Mouse (Mus musculus) embryonic facial prominence, embryonic 14.5 days (tissue): ENCODE measurements around the gene Gm4553. TPM values are rescaled to one million over a fixed set of nuclear protein-coding genes. Genes with fewer than 3 reads are reported as not detected.
A peak's percentile ranks its signal among the peaks of the same experiment; 100 is the strongest.
"Not testable (repeated sequence)": the region's sequence is repeated elsewhere in the genome, so short reads cannot be mapped to it uniquely, and the experiment has no call there.

ENCODE experiments used
- ATAC-seq: fragments of 200-750 bp; cut with Nextera tagmentation; 2 replicates; pipeline ENCODE4 v1.8.0; 2017; ENCODE audit warnings: low read depth, moderate number of reproducible peaks, moderate TSS enrichment
- DNase-seq: peaks from one replicate; pipeline ENCODE4 v3.0.0-alpha.2; 2015; ENCODE audit warnings: low spot score
- H3K27ac ChIP-seq: fragments of 300-500 bp; sonication (generic); replicated peaks from 2 replicates; pipeline ENCODE4 v1.5.1; 2014; ENCODE audit warnings: low read depth, mild to moderate bottlenecking, low read length, moderate library complexity
- H3K27me3 ChIP-seq: fragments of 300-500 bp; sonication (generic); replicated peaks from 2 replicates; pipeline ENCODE4 v1.6.1; 2014; ENCODE audit warnings: low read length; ENCODE audit not compliant: control insufficient read depth, insufficient read depth
- H3K36me3 ChIP-seq: fragments of 300-500 bp; sonication (generic); 2 replicates; pipeline ENCODE4 v1.6.1; 2014; ENCODE audit warnings: low read length, mixed read lengths; ENCODE audit not compliant: control insufficient read depth, insufficient read depth
- H3K4me1 ChIP-seq: fragments of 300-500 bp; sonication (generic); 2 replicates; pipeline ENCODE4 v1.6.1; 2014; ENCODE audit warnings: antibody characterized with exemption, low read length; ENCODE audit not compliant: control insufficient read depth, insufficient read depth
- H3K4me2 ChIP-seq: fragments of 300-500 bp; sonication (generic); 2 replicates; pipeline ENCODE4 v1.6.1; 2014; ENCODE audit warnings: low read depth, mild to moderate bottlenecking, low read length, moderate library complexity, mixed read lengths
- H3K4me3 ChIP-seq: fragments of 300-500 bp; sonication (generic); 2 replicates; pipeline ENCODE4 v1.5.1; 2014; ENCODE audit warnings: low read depth, mild to moderate bottlenecking, low read length
- H3K9ac ChIP-seq: fragments of 300-500 bp; sonication (generic); 2 replicates; pipeline ENCODE4 v1.6.1; 2014; ENCODE audit warnings: low read depth, mild to moderate bottlenecking, low read length, moderate library complexity, mixed read lengths
- H3K9me3 ChIP-seq: fragments of 300-500 bp; sonication (generic); 2 replicates; pipeline ENCODE4 v1.6.1; 2016; ENCODE audit warnings: low read length; ENCODE audit not compliant: control insufficient read depth
- WGBS: fragments of 180-500 bp; shearing (Covaris S2); extraction: QIAGEN DNeasy Blood & Tissue Kit; methylation state at CpG from one replicate; pipeline ENCODE4 v1.1.7; 2014; 5-methylcytosine and 5-hydroxymethylcytosine counted together
- polyA plus RNA-seq: library from polyadenylated mRNA; unstranded; fragments of >200 nt; fragmentation: Nextera tagmentation; extraction: Ambion mirVana; gene quantifications from 2 replicates; pipeline ENCODE4 v1.2.1, GENCODE M21; 2014

Gene Gm4553
- polyA plus RNA-seq, 1 experiment from 2014 or later, result not detected

DNA sequence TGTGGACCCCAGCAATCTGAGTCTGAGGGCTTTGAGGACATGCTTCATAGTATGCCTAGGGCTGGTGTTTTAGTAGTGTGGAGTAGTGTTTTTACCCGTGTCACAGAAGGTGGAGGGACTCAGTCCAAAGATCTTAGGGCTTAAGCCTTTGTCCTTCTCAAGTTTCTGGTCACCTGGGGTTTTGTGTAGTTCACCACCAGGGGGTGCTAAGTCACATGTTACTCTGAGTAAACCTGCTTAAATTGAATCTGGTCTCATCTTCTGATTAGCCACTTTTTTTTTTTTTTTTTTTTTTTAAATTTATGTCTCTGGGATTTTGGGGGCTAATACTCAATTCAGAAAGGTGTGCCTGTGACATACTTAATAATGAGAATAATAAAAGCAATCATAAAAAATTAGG lies 19.5 kb downstream of the Gm4553 start:
- no peak overlapping the region for H3K9ac ChIP-seq
- no peak overlapping the region for H3K4me3 ChIP-seq
- no peak overlapping the region for H3K4me2 ChIP-seq
- 0% methylated on average over 1 of the region's 1 CpGs for WGBS
- H3K27ac ChIP-seq, result no peak overlapping the region
- H3K27me3 ChIP-seq, result no peaks in the 10 kb centered on the region
- ATAC-seq, result no peak
- DNase-seq, result peak; percentile 82
- no peaks in the 10 kb centered on the region for H3K36me3 ChIP-seq
- H3K9me3 ChIP-seq, result no peaks in the 10 kb centered on the region
- no peaks in the 10 kb centered on the region for H3K4me1 ChIP-seq

- no peaks in the 10 kb centered on the region for H3K9me3 ChIP-seq
Measured at GRCm38 (mm10) chr7:142145413-142145940, 20.1 kb downstream of the Gm4553 start.

DNA sequence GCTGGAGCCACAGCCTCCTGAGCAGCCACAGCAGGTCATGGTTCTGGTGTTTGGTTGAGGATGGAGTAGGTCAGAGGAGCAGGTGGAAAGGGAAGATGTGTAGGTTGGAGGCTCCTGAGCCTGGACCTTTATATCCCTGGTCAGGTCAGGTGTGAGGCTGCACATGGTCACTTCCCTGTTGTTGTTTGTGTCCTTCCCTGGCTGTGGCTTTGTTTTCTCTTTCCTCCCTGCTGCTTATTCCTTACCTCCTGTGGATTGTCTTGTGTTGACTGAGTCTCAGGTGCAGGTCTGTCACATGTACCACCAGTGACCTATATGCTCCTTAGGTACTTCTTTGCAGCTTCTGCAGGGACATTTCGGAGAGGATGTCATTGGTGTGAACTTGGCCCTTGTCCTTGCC lies 21.0 kb downstream of the Gm4553 start, which contains the start of gene Gm45337:
Gene Gm45337, minus strand, starts transcription at position 101 of the 400 bp plus-strand sequence.
- no peaks in the 10 kb centered on the region for H3K4me1 ChIP-seq
- H3K27ac ChIP-seq, result no peak within 1 kb of the TSS
- no peak within 1 kb of the TSS for H3K9ac ChIP-seq
- no peak for ATAC-seq
- DNase-seq, result no peak
- 83% methylated on average over 1 of the region's 1 CpGs for WGBS
- H3K4me2 ChIP-seq, result no peak within 1 kb of the TSS
- no peaks in the 10 kb centered on the region for H3K27me3 ChIP-seq
- no peaks in the 10 kb centered on the region for H3K9me3 ChIP-seq
- no peaks in the 10 kb centered on the region for H3K36me3 ChIP-seq
- H3K4me3 ChIP-seq, result no peak within 1 kb of the TSS

More at GRCm38 (mm10) chr7:142145413-142145940, 20.1 kb downstream of the Gm4553 start:
- Histone ChIP-seq H3K4me3 (no peak overlapping the region), H3K27ac (no peak overlapping the region), H3K4me2 (no peak overlapping the region), H3K36me3 (no peaks in the 10 kb centered on the region), H3K27me3 (no peaks in the 10 kb centered on the region), H3K4me1 (no peaks in the 10 kb centered on the region), H3K9ac (no peak overlapping the region)
- no peak for DNase-seq
- ATAC-seq, result no peak
- WGBS, result 38% methylated on average over 4 of the region's 4 CpGs

- ATAC-seq, H3K36me3 ChIP-seq, H3K9ac ChIP-seq, H3K9me3 ChIP-seq, H3K4me1 ChIP-seq, H3K4me2 ChIP-seq, H3K4me3 ChIP-seq, H3K27me3 ChIP-seq, H3K27ac ChIP-seq: not testable (repeated sequence)
- 22% methylated on average over 1 of the region's 1 CpGs for WGBS
- peak; percentile 1 for DNase-seq
Measured at GRCm38 (mm10) chr7:142143506-142144010, 22.0 kb downstream of the Gm4553 start.

DNA sequence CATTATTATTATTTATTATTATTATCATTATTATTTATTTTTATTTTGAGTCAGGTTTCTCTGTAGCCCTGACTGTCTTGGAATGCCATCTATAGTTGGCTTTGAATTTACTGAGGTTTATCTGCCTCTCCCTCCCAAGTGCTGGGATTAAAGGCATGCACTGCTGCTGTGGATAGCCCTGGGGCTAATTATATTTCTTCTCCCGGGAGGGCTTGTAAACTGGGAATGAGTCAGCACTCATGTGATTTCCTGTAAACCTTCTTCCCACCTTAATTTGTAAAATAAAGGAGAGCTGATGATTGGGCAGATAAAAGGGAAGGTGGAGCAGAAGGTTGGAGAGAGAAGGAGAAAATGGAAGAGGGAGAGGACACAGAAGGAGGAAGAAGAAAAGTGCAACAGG lies 24.8 kb downstream of the Gm4553 start:
- H3K27ac ChIP-seq, result no peak overlapping the region
- DNase-seq (no peak), ATAC-seq (no peak)
- H3K36me3 ChIP-seq, result no peaks in the 10 kb centered on the region
- H3K9me3 ChIP-seq, result no peaks in the 10 kb centered on the region
- no peak overlapping the region for H3K4me3 ChIP-seq
- no peaks in the 10 kb centered on the region for H3K4me1 ChIP-seq
- WGBS, result 13% methylated on average over 1 of the region's 1 CpGs
- no peak overlapping the region for H3K9ac ChIP-seq
- H3K27me3 ChIP-seq, result no peaks in the 10 kb centered on the region
- no peak overlapping the region for H3K4me2 ChIP-seq

DNA sequence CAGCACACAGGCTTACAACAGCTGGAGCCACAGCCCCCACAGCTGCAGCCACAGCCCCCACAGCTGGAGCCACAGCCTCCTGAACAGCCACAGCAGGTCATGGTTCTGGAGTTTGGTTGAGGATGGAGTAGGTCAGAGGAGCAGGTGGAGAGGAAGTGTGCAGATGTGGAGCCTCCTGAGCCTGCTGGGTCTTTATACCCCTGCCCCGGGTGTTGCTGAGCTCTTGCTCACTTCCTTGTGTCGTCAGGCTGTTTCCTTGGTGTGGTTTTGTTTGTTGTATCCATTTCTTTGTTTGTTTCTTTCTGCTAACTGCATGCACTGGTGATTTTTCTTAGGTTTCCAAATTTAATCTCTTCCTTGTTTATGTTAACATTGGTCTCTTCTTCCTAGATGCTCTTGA lies 29.6 kb downstream of the Gm4553 start, which contains the start of gene Gm39115:
Gene Gm39115, minus strand, starts transcription at position 101 of the 400 bp plus-strand sequence.
- H3K9me3 ChIP-seq, H3K27ac ChIP-seq, H3K36me3 ChIP-seq, H3K4me1 ChIP-seq, H3K4me2 ChIP-seq, ATAC-seq, DNase-seq, H3K9ac ChIP-seq, H3K4me3 ChIP-seq, H3K27me3 ChIP-seq: not testable (repeated sequence)
- WGBS, result 45% methylated on average over 1 of the region's 2 CpGs

DNA sequence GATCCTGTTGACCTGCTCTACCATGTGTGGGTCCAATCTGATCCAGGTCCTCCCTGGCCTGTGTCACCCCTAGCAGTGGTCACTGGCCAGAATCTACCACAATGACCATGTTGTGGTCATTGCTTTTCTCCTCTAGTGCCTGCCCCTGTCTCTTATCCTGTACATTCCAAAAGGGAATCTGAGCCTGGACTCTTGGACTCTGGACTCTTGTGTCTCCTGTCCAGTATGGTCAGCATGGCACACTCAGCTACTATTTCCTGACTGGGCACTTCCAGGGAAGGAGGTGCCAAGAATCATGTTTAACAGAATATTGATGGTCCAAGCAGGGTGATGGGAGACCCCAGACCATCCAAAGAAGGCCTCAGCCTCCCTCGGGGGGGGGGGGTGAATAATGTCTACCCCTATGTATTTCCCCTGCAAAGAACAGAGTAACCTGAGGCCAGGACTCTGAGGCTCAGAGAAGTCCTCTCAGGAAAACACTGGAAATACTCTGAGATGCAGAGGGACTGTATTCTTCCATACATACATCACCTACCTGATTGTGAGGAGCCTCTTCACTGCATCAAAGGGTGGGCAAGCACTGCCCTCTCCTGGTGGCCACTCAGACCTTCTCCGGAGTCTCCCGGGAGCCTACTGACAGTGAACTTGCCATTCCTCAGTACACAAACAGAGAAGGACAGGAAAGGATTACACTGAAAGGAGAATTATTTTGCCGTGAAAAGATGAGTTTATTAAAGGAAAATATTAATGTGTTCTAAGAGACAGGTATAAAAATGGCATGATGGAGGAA lies 31.1 kb downstream of the Gm4553 start:
- Histone ChIP-seq H3K36me3 (no peaks in the 10 kb centered on the region), H3K9me3 (no peaks in the 10 kb centered on the region), H3K9ac (no peak overlapping the region), H3K4me3 (no peak overlapping the region), H3K27me3 (no peaks in the 10 kb centered on the region), H3K4me2 (no peak overlapping the region), H3K27ac (no peak overlapping the region), H3K4me1 (no peaks in the 10 kb centered on the region)
- WGBS, result 47% methylated on average over 4 of the region's 4 CpGs
- ATAC-seq (no peak), DNase-seq (no peak)

DNA sequence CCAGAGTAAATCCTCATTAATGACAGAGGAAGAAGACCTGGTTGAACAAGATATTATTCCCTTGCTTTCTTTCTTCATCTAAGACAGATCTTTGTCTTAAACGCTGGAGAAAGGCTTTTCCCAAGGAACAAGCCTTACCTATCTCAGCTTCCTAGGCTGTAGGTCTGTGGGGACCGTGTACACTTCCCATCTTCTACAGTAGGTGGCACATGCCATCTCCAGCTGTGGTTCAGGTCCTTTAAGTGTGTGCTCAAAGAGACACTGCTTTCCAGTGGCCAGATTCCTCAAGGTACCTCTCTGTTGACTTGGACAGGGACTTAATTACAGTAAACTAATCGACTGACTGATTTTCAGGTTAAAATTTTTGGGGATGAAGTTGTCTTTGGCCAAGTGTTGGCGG lies 36.7 kb downstream of the Gm4553 start:
- Histone ChIP-seq H3K27me3 (no peaks in the 10 kb centered on the region), H3K36me3 (no peaks in the 10 kb centered on the region), H3K9ac (no peak overlapping the region), H3K27ac (no peak overlapping the region), H3K9me3 (no peaks in the 10 kb centered on the region), H3K4me1 (no peaks in the 10 kb centered on the region), H3K4me2 (no peak overlapping the region), H3K4me3 (no peak overlapping the region)
- DNase-seq, result no peak
- ATAC-seq, result no peak
- WGBS, result 60% methylated on average over 4 of the region's 4 CpGs
